Mouse (Mus musculus) ES-Bruce4 (cell line): ENCODE data around the gene Cidec. TPM values are rescaled to one million over a fixed set of nuclear protein-coding genes. Genes with fewer than 3 reads are reported as not detected.

ENCODE experiments used
- H3K27ac ChIP-seq: 2 replicates; pipeline ENCODE4 v1.5.1; 2012; ENCODE audit warnings: low read length, inconsistent platforms; ENCODE audit not compliant: insufficient read depth
- H3K27me3 ChIP-seq: 2 replicates; pipeline ENCODE4 v1.6.1; 2012; ENCODE audit warnings: mild to moderate bottlenecking, low read length, inconsistent platforms; ENCODE audit not compliant: control insufficient read depth, poor library complexity, insufficient read depth, severe bottlenecking
- H3K36me3 ChIP-seq: 2 replicates; pipeline ENCODE4 v1.6.1; 2012; ENCODE audit warnings: inconsistent platforms, mild to moderate bottlenecking, low read length, moderate library complexity; ENCODE audit not compliant: control insufficient read depth, poor library complexity, insufficient read depth, severe bottlenecking
- H3K4me1 ChIP-seq: one replicate; pipeline ENCODE4 v1.8.1; 2011; ENCODE audit warnings: low read length; ENCODE audit not compliant: control insufficient read depth, insufficient read depth
- H3K4me3 ChIP-seq: 2 replicates; pipeline ENCODE4 v1.5.1; 2011; ENCODE audit warnings: low read depth, mild to moderate bottlenecking, low read length
- H3K9ac ChIP-seq: 2 replicates; pipeline ENCODE4 v1.6.1; 2012; ENCODE audit warnings: low read depth, mild to moderate bottlenecking, inconsistent platforms; ENCODE audit not compliant: poor library complexity, severe bottlenecking
- H3K9me3 ChIP-seq: replicated peaks from 2 replicates; pipeline ENCODE4 v1.6.1; 2012; ENCODE audit warnings: mild to moderate bottlenecking, low read length, inconsistent platforms; ENCODE audit not compliant: control insufficient read depth, poor library complexity, insufficient read depth, severe bottlenecking
- CTCF ChIP-seq: IDR thresholded peaks from one replicate; pipeline ENCODE4 v1.8.1; 2011; ENCODE audit warnings: low read depth, low read length
- EP300 ChIP-seq: IDR thresholded peaks from 2 replicates; pipeline ENCODE4 v1.6.1; 2011; ENCODE audit warnings: low read depth, low read length; ENCODE audit not compliant: insufficient read depth
- POLR2A ChIP-seq: IDR thresholded peaks from one replicate; pipeline ENCODE4 v1.8.1; 2011; ENCODE audit warnings: low read length; ENCODE audit not compliant: insufficient read depth
- polyA plus RNA-seq: library from polyadenylated mRNA; stranded (reverse); fragments of >200 nt; gene quantifications from 2 replicates; pipeline ENCODE4 v1.2.4, GENCODE M21; 2011; ENCODE audit warnings: low read depth; ENCODE audit not compliant: missing spikeins, insufficient read depth, insufficient read length

The Cidec gene
- polyA plus RNA-seq, 1 experiment = not detected

GRCm38 (mm10) chr6:113395501-113395900, 40.1 kb downstream of the Cidec start:
- Histone ChIP-seq H3K36me3 (no peaks in the 10 kb centered on the region), H3K9me3 (no peaks in the 10 kb centered on the region), H3K4me3 (no peak overlapping the region), H3K9ac (no peak overlapping the region), H3K27ac (peak overlapping the region; percentile 71; the same call in 1 of the 2 replicates), H3K27me3 (no peaks in the 10 kb centered on the region), H3K4me1 (peaks cover 3% of the 10 kb centered on the region)
- TF ChIP-seq POLR2A = no peak
- TF ChIP-seq CTCF = peak; percentile 17

- Histone ChIP-seq H3K9ac (no peak overlapping the region), H3K36me3 (peaks cover 3% of the 10 kb centered on the region; the same call in 1 of the 2 replicates), H3K9me3 (no peaks in the 10 kb centered on the region), H3K27ac (no peak overlapping the region), H3K4me3 (no peak overlapping the region), H3K27me3 (no peaks in the 10 kb centered on the region), H3K4me1 (peaks cover 3% of the 10 kb centered on the region)
- no peak for TF ChIP-seq CTCF
- TF ChIP-seq POLR2A = no peak
- TF ChIP-seq EP300 = no peak
These were observed 40.7 kb downstream of the Cidec start for GRCm38 (mm10) chr6:113394811-113395210.

DNA sequence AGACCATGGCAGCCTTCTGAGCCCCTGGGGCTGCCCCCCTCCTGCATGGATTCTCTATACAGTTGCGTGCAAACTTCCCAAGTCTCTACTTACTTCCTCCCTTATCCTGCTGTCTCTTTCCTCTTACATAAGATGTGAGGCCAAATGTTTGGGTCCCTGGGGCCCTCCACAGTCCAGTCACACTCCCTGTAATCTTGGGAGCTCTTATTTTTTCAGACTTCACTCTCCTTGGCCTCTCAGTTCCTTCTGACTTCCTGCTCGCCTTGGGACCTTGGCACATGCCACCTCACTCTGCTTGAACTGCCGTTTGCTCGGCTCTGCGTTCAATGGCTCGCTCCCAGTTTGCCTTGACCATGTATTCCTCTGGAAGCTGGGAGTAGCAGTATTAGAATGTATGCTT, 41.6 kb downstream of the Cidec start:
- peaks cover 3% of the 10 kb centered on the region for H3K4me1 ChIP-seq
- no peak overlapping the region for H3K4me3 ChIP-seq
- H3K27me3 ChIP-seq = no peaks in the 10 kb centered on the region
- H3K9me3 ChIP-seq = no peaks in the 10 kb centered on the region
- peaks cover 9% of the 10 kb centered on the region for H3K36me3 ChIP-seq
- no peak for TF ChIP-seq EP300
- TF ChIP-seq POLR2A = no peak
- TF ChIP-seq CTCF = no peak
- H3K9ac ChIP-seq = no peak overlapping the region
- H3K27ac ChIP-seq = no peak overlapping the region

DNA sequence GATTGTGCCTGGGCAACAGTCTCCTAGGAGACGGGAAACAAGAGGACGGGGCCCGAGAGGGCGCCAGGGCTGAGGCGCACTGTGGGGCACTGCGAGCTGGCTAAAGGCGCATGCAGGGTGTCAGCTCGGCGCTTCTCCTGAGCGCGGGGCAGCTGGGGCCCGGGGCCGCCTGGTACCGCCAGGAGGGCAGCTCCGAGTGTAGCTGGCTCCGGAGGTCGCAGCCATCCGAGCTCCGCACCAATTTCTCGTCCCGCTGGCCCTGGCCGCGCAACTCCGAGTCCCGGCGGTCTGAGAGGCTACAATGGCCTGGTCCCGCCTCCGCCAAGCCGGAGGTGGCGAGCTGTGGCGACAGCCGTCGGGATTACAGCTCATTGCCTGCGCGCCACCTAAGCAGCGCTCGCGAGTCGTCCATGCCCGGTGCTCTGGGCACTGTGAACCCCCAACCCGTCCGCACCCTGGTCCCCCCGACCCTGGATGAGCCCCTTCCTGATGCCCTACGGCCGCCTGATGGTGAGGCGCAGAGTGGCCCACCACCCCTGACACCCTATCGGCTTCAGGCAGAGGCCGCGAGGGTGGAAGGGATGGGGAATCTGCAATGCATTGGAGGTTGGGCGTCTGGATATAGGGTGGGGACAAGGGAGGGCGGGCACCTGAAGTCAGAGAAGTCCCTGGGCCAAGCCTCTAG, 43.0 kb downstream of the Cidec start:
- Histone ChIP-seq H3K9ac (peak overlapping the region; percentile 72), H3K27me3 (no peaks in the 10 kb centered on the region), H3K4me1 (peaks cover 3% of the 10 kb centered on the region), H3K36me3 (peaks cover 13% of the 10 kb centered on the region), H3K4me3 (peak overlapping the region; percentile 59), H3K9me3 (no peaks in the 10 kb centered on the region), H3K27ac (no peak overlapping the region)
- TF ChIP-seq POLR2A = no peak
- no peak for TF ChIP-seq EP300
- TF ChIP-seq CTCF = no peak

DNA sequence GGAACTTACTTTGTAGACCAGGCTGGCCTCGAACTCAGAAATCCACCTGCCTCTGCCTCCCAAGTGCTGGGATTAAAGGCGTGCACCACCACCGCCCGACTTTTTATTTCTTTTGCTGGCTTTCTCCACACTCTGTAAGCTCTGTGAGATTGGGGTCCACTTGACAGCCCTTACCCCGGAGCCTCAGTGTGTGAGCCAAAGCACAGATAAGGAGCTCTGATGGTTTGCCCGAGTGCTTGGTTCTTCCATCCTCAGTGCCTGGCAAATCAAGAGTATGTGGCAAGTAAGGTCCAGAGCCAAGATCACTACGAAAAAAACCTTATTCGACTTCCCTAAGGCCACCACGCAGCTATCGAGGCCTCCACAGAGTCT, 43.6 kb downstream of the Cidec start:
- Histone ChIP-seq H3K27me3 (no peaks in the 10 kb centered on the region), H3K36me3 (peaks cover 18% of the 10 kb centered on the region), H3K9ac (peak overlapping the region; percentile 72), H3K9me3 (no peaks in the 10 kb centered on the region), H3K27ac (no peak overlapping the region), H3K4me3 (peak overlapping the region; percentile 59), H3K4me1 (peaks cover 3% of the 10 kb centered on the region)
- TF ChIP-seq CTCF (no peak), POLR2A (no peak), EP300 (no peak)

GRCm38 (mm10) chr6:113390715-113391114, 44.8 kb downstream of the Cidec start:
- Histone ChIP-seq H3K36me3 (peaks cover 28% of the 10 kb centered on the region), H3K27me3 (no peaks in the 10 kb centered on the region)

More at GRCm38 (mm10) chr6:113390715-113391114, 44.8 kb downstream of the Cidec start:
- no peak overlapping the region for H3K4me3 ChIP-seq
- no peak overlapping the region for H3K9ac ChIP-seq
- H3K4me1 ChIP-seq = no peaks in the 10 kb centered on the region
- TF ChIP-seq POLR2A (no peak), CTCF (no peak), EP300 (no peak)
- H3K27ac ChIP-seq = no peak overlapping the region
- H3K9me3 ChIP-seq = no peaks in the 10 kb centered on the region
